Mouse (Mus musculus): Measurements from ENCODE around the gene 4930453N24Rik. TPM values are rescaled to one million over a fixed set of nuclear protein-coding genes. Genes with fewer than 3 reads are reported as not detected.

The 4930453N24Rik gene
- total RNA-seq, 2 experiments from 2014 or later = 22.3 to 23.8 TPM

DNA sequence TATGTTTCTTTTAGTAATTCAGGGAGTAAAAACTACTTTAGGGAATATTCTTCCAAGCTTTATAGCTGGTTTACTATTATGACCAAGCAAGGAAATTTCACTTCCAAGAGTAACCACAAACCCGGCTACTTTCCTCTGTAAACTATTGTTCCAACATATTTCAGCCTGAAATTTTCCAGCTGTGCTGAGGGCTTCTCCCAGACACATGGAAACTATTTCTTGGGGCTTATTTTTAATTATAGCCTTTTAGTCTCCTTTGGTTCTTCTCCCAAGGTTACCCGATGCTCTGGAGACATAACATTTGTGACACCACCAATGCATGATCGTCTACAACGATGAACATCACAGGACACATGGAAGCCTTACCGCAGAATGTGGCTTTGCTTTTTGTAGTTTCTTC lies 33.7 kb downstream of the 4930453N24Rik start:
- DNase-seq (ENCODE audit: low spot score) = no peak
- intact Hi-C loops (cut with DNase I) = no loop called here

DNA sequence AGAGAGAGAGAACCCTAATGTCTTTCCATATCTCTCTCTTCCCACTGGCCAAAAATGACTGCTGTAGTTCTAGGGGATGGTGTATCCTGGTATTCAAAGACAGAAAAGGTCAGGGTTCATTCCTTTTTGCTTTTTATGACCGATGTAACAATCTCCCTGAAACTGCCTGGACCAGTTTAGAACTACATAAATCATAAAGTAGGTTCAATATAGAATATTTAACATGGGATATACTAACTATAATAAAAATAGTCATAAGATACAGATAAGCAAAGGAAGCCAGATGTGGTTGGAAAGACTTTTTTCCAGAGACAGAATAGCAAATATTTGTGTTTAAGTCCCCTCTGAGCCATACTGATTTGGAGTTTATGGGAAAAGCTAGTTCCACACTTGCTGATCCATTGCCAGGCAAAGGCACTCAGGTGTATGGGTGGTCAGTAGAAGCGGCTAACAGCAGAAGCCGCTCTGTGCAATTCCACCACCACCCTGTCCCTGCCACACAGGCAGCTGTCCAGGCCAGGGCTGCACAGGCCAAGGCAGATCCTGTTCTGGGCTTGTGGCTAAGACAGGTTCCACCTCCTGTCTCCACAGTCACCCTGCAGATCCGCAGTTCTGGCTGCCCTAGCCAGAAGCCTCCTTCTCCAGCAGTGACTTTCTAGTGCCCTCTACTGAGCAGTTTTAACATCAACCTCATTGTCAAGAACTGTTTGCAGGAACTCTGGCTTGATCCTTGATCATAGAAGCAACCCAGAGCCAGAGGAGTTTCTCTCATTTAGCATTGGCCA lies 47.5 kb downstream of the 4930453N24Rik start:
- intact Hi-C loops (cut with DNase I) = loop anchor here (2.0 kb wide), 1 partner anchor 867 kb away; no protein-coding TSS in a partner anchor
- DNase-seq (ENCODE audit: low spot score) = no peak

DNA sequence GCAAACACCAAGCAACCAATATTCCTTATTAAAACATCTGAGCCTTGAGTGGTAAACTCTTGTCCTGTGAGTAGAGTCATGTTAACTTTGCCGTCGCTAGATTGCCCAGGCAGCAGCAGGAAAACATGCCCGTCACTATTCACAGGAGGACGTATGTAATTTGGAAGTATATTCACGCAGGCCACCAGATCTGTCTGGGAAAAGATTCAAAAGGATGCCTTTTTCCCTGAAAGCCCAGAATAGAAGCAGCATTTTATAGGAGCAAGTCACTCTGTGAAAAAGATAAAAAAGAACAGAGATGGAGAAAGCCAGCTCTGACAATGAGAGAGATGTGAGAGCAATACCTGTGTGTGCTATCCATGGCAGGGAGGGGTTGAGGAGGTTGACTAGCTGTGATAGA lies 49.4 kb downstream of the 4930453N24Rik start:
- no peak for DNase-seq (ENCODE audit: low spot score)
- intact Hi-C loops (cut with DNase I) = no loop called here

DNA sequence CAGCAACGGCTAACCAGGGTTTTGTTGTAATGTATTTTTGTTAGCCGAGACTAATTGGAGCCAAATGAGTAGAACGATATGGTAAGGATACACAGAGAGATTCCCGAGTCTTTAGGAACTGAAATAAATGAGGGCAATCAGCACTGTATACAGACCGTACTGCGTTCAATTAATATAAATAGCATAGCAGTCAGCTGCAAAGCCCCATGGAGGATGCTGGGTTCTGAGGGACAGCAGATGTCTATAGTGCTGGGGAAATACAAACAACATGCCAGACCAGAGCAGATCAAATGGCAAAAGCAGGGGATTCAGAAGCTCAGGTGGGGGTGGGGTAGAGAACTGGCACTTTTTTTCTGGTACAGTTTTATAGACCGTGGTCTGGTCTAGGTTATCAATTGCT lies 51.9 kb downstream of the 4930453N24Rik start:
- DNase-seq (ENCODE audit: low spot score) = no peak
- intact Hi-C loops (cut with DNase I) = no loop called here

DNA sequence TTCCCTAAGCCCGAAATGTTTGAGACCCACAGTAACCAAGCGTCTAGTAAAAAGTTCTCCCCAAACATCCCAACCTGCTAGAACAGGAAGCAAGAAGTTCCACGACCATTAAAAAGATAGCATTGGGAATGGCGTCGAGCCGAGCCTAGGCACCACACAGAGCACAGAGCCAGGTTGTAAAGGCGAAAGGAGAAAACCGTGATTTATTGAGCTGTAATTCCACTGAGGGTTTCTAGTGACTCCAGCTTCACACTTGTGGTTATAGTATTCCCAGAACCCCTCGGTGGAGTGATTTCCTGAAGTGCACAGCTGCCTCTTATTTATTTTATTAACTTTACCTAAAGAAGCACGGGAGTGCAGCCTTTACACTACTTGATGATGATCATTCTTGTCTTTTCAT lies 53.1 kb downstream of the 4930453N24Rik start:
- no peak for DNase-seq (ENCODE audit: low spot score)
- intact Hi-C loops (cut with DNase I) = no loop called here

DNA sequence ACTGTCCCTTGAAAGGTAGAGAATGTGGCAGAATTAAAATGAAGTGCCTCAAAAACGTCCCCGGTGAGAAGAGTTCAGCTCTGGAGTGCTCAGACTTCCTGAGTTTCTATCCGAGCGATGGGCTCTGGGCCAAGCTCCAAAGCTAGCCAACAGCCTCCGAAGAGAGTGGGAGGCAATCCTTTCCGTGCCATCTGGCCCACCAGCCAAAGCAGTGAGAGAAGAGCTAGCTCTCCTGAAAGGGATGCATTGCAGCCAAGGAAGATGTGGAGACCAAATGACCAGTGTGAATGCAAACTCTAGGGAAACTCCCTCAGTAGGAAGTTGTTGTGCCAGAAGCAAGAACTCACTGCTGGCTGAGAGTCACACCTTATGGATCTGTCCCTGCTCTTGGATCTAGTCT lies 59.1 kb downstream of the 4930453N24Rik start:
- intact Hi-C loops (cut with DNase I) = no loop called here
- DNase-seq (ENCODE audit: low spot score) = no peak

Other genes starting within 250 kb of the 4930453N24Rik start
- gene Csnka2ip, start 168.8 kb downstream of the 4930453N24Rik start, total RNA-seq (2021) = not detected
- gene Zfp654, start 80.5 kb upstream of the 4930453N24Rik start, total RNA-seq (2021) = 1 to 10 TPM; 8.8 to 9.9 TPM
- 10 to 100 TPM; 38.2 to 44.0 TPM for gene Cggbp1, start 80.8 kb upstream of the 4930453N24Rik start, total RNA-seq (2021)

Data from heart, postnatal 25 days (tissue).